Mouse (Mus musculus): ENCODE measurements at regions not wholly inside any gene's neighbourhood (a gene's known extent, or its start where the extent isn't known, plus 50 kb on each side); places are given as distances from the start of the nearest gene placed in this dataset.

DNA sequence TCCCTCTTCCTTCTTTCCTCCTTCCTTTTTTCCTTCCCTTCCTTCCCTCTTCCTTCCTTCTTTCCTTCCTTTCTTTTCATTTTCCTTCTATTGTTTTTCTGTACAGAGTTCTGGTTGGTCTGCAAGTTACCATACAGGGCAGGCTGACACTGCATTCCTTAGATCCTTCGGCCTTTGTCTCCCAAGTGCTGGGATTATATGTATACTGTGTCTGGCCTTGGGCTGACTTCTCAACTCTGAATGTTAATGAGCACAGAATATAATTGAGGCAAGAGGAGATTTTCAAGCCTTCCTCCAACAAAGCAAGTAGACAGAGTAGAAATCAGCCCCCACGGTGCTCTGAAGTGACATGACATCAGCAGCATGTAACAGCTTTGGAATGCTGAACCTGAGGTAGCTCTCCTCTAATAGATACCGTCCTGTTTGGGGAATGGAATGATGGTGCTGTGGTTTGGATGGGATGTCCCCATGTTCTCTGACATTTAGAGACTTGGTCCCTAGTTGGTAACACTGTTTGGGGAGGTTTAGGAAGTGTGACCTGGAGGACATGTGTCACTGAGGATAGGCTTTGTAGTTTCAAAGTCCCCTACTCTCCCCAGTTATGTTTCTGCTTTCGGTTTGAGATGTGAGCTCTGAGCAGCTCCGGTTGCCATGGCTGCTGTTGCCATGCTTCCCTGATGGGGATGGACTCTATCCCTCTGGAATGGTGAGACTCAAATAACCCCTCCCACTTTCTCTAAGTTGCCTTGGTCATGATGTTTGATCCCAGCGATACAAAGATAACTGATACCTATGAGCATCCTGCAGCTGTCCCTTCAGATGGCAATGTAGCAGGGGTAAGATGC, 178.1 kb downstream of the Dact1 start:
- H3K4me1 ChIP-seq (replicated peaks; ENCODE audit: low read depth, low read length), result peaks cover 7% of the 10 kb centered on the region
- H3K4me3 ChIP-seq (replicated peaks; ENCODE audit: low read length), result no peak overlapping the region
- no peaks in the 10 kb centered on the region for H3K36me3 ChIP-seq (ENCODE audit: insufficient read depth, low read length)
- TF ChIP-seq CTCF (conservative IDR thresholded peaks at IDR 0.05; ENCODE audit: low read length) (no peak), POU5F1 (IDR thresholded peaks at IDR 0.05; ENCODE audit: borderline replicate concordance, low read length) (no peak), NANOG (IDR thresholded peaks at IDR 0.05; ENCODE audit: borderline replicate concordance, low read length) (no peak)
- peaks cover 5% of the 10 kb centered on the region; the same call in 1 of the 2 replicates for H3K27me3 ChIP-seq (ENCODE audit: insufficient read depth, low read length)
- no peaks in the 10 kb centered on the region for H3K9me3 ChIP-seq (ENCODE audit: low read length)

DNA sequence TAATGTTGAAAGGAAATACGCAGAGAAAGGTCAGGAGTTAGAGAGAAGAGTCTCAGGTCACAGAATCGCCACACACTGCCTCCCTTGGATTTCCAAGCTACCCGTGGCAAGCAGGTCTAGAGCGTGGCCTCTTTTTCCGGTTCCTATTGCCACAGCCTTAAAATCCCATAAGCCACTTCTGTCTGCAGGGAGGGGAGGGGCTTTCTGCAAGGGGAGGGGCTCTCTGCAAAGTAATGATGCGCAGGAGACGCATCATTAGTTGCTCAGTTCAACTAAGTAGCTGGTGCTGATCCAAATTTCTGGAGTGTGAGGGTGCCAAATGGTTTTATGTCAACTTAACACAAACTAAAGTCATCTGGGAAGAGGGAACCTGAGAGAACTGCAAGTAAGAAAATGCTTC, 179.6 kb downstream of the Dact1 start:
- H3K4me1 ChIP-seq (replicated peaks; ENCODE audit: low read depth, low read length), result peaks cover 5% of the 10 kb centered on the region; the same call in 1 of the 2 replicates
- no peaks in the 10 kb centered on the region for H3K9me3 ChIP-seq (ENCODE audit: low read length)
- peaks cover 5% of the 10 kb centered on the region; the same call in 1 of the 2 replicates for H3K27me3 ChIP-seq (ENCODE audit: insufficient read depth, low read length)
- no peaks in the 10 kb centered on the region for H3K36me3 ChIP-seq (ENCODE audit: insufficient read depth, low read length)
- H3K4me3 ChIP-seq (replicated peaks; ENCODE audit: low read length), result no peak overlapping the region
- TF ChIP-seq CTCF (conservative IDR thresholded peaks at IDR 0.05; ENCODE audit: low read length), result no peak
- no peak for TF ChIP-seq POU5F1 (IDR thresholded peaks at IDR 0.05; ENCODE audit: borderline replicate concordance, low read length)
- TF ChIP-seq NANOG (IDR thresholded peaks at IDR 0.05; ENCODE audit: borderline replicate concordance, low read length), result no peak

DNA sequence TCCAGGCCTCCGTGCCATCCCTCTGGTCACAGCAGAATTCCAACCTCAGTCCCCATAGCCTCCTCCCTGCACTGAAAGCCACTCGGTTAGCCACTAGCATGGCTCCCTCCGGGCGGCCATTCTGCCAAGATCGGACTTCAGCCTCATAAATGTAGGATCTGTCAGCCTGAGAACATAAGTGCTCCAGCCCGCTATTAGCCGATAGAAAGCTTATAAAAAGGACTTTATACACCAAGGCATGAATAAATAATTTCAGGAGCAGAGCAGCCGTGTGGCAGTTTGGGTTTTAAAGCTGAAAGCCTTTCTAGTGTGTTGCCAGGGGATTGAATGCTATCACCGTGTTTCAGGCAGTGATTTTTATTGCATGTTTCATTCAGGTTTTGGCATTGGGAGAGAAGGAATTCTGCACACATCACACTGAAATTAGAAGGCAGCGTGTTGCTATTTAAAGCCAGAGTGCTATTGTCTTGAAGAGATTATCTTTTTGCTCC, 185.2 kb downstream of the Dact1 start:
- H3K4me3 ChIP-seq (replicated peaks; ENCODE audit: low read length), result no peak overlapping the region
- peaks cover 3% of the 10 kb centered on the region for H3K4me1 ChIP-seq (replicated peaks; ENCODE audit: low read depth, low read length)
- no peaks in the 10 kb centered on the region for H3K27me3 ChIP-seq (ENCODE audit: insufficient read depth, low read length)
- TF ChIP-seq NANOG (IDR thresholded peaks at IDR 0.05; ENCODE audit: borderline replicate concordance, low read length) (no peak), CTCF (conservative IDR thresholded peaks at IDR 0.05; ENCODE audit: low read length) (no peak), POU5F1 (IDR thresholded peaks at IDR 0.05; ENCODE audit: borderline replicate concordance, low read length) (no peak)
- H3K9me3 ChIP-seq (ENCODE audit: low read length), result no peaks in the 10 kb centered on the region
- H3K36me3 ChIP-seq (ENCODE audit: insufficient read depth, low read length), result no peaks in the 10 kb centered on the region

DNA sequence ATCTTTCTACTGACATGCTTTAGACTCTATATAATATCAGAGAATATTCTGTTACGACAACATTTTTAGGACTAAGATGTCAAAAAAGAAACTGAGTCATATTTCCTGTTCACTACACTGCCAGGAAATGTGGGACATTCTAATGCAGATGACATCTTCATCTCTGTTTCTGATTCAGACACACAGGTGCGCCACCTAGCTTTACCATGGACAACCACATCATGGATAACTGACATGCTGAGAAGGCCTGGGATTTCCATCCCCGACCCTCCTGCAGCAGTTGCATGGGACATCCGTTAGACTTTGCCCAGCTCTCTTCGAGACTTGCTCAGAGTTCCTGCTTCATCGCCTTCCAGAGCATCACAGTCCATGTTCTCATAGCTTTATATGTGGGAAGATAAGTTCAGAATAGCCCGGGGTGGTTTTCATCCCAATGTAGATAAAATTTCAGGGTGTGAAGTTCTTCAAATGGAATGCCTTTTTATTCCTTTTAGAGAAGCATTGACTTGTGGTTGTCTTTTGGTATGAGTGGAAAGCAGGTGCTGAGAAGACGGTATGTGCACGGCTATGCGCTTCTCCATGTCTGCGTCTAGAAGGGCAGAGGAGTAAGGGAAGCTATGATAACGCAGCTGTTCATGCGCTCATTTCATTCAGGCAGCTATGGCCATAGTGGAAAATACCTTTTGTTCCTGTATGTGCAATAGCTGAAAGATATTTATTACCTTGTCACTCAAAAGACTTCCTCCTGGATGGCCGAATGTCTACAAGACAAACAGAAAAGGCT, 188.8 kb downstream of the Dact1 start:
- Histone ChIP-seq H3K9me3 (ENCODE audit: low read length) (no peaks in the 10 kb centered on the region), H3K27me3 (ENCODE audit: insufficient read depth, low read length) (no peaks in the 10 kb centered on the region), H3K4me1 (replicated peaks; ENCODE audit: low read depth, low read length) (peaks cover 3% of the 10 kb centered on the region), H3K36me3 (ENCODE audit: insufficient read depth, low read length) (no peaks in the 10 kb centered on the region), H3K4me3 (replicated peaks; ENCODE audit: low read length) (no peak overlapping the region)
- TF ChIP-seq CTCF (conservative IDR thresholded peaks at IDR 0.05; ENCODE audit: low read length) (peak; percentile 26; the same call in 1 of the 2 replicates), NANOG (IDR thresholded peaks at IDR 0.05; ENCODE audit: borderline replicate concordance, low read length) (no peak)

DNA sequence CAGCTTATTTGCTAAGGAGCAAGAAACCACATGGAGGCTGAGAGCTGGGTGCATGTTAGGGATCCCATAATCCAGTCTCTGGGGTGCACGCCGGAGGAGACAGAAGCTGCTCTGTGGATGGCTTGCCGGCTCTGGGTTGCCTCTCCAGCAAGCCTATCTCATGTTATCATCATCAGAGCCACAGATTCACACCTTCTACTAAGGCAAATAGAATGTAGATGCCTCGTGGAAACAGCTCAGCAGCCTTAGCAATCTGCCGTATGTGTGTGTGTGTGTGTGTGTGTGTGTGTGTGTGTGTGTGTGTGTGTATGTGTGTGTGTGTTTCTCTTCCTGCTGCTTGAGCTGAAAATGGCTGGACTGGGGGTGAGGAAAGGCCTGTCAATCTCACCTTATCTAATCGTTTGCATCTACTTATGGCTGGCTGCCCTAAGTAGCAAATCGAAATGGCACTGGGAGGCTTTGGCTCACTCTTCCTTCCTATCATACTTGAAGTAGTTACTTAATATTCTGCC, 191.7 kb downstream of the Dact1 start:
- H3K27me3 ChIP-seq (ENCODE audit: insufficient read depth, low read length), result no peaks in the 10 kb centered on the region
- H3K4me3 ChIP-seq (replicated peaks; ENCODE audit: low read length), result no peak overlapping the region
- TF ChIP-seq NANOG (IDR thresholded peaks at IDR 0.05; ENCODE audit: borderline replicate concordance, low read length), result no peak
- TF ChIP-seq POU5F1 (IDR thresholded peaks at IDR 0.05; ENCODE audit: borderline replicate concordance, low read length), result no peak
- TF ChIP-seq CTCF (conservative IDR thresholded peaks at IDR 0.05; ENCODE audit: low read length), result no peak
- no peaks in the 10 kb centered on the region for H3K9me3 ChIP-seq (ENCODE audit: low read length)
- H3K4me1 ChIP-seq (replicated peaks; ENCODE audit: low read depth, low read length), result no peaks in the 10 kb centered on the region
- H3K36me3 ChIP-seq (ENCODE audit: insufficient read depth, low read length), result no peaks in the 10 kb centered on the region

DNA sequence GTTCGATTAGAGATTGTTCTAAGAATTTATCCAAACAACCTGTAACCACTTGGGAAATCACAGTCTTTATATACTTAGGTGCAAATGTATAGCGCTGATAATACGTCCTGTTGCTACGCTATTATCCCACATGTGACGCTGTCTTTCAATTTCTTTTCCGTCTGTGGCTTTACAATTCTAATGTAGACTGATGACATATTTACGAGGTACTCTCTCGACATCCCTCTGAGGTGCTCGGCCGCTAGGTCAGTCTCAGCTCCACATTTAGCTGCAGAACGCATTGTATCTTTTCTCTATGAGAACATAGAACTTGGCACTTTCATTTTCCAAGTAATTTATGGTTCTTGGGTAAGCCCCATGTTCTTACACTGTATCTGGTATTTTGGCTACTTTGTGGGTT, 193.6 kb downstream of the Dact1 start:
- H3K4me1 ChIP-seq (replicated peaks; ENCODE audit: low read depth, low read length), result peaks cover 1% of the 10 kb centered on the region; the same call in 1 of the 2 replicates
- H3K9me3 ChIP-seq (ENCODE audit: low read length), result no peaks in the 10 kb centered on the region
- TF ChIP-seq CTCF (conservative IDR thresholded peaks at IDR 0.05; ENCODE audit: low read length), result no peak
- no peak for TF ChIP-seq NANOG (IDR thresholded peaks at IDR 0.05; ENCODE audit: borderline replicate concordance, low read length)
- TF ChIP-seq POU5F1 (IDR thresholded peaks at IDR 0.05; ENCODE audit: borderline replicate concordance, low read length), result no peak
- H3K27me3 ChIP-seq (ENCODE audit: insufficient read depth, low read length), result no peaks in the 10 kb centered on the region
- no peak overlapping the region for H3K4me3 ChIP-seq (replicated peaks; ENCODE audit: low read length)
- no peaks in the 10 kb centered on the region for H3K36me3 ChIP-seq (ENCODE audit: insufficient read depth, low read length)

DNA sequence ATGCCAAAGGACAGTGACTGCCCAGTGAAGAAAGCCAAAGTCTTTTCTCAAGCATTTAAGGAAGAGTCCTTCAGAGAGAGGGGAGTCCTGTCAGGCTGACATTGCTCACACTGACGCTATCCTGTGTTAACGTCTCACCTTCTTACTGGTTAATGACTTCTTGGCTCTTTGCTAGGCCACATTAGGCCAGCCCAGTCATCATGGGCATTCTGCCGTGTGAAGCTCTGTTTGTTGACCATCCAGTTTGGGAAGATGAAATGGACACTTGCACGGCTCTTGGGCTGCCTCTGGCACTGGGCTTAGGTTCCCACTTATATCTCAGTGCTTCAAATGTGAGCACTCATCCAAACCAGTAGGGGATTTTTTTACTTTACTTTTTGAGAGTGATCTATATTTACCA, 196.5 kb downstream of the Dact1 start:
- H3K9me3 ChIP-seq (ENCODE audit: low read length), result peaks cover 9% of the 10 kb centered on the region
- H3K4me1 ChIP-seq (replicated peaks; ENCODE audit: low read depth, low read length), result peaks cover 12% of the 10 kb centered on the region
- peaks cover 6% of the 10 kb centered on the region; the same call in 1 of the 2 replicates for H3K27me3 ChIP-seq (ENCODE audit: insufficient read depth, low read length)
- H3K36me3 ChIP-seq (ENCODE audit: insufficient read depth, low read length), result no peaks in the 10 kb centered on the region
- TF ChIP-seq NANOG (IDR thresholded peaks at IDR 0.05; ENCODE audit: borderline replicate concordance, low read length), result no peak
- TF ChIP-seq POU5F1 (IDR thresholded peaks at IDR 0.05; ENCODE audit: borderline replicate concordance, low read length), result no peak
- no peak for TF ChIP-seq CTCF (conservative IDR thresholded peaks at IDR 0.05; ENCODE audit: low read length)
- H3K4me3 ChIP-seq (replicated peaks; ENCODE audit: low read length), result no peak overlapping the region

DNA sequence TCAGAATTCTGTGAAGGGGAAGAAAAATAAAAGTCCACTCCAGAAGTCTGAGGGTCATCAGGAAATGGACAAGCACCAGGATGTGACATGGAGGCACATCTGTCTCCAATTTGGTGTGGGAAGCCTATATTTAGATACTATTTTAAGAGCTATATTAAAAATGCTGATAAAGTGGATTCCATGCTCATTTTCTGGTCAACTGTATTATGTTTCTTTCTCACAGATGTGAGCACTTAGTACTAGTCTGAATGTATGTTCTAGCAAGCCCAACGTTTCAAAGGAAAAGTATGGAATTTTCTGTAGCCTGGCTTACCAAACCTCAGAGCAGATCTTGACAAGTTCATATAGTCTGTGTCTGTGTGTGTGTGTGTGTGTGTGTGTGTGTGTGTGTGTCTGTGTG, 197.0 kb downstream of the Dact1 start:
- no peaks in the 10 kb centered on the region for H3K36me3 ChIP-seq (ENCODE audit: insufficient read depth, low read length)
- peaks cover 7% of the 10 kb centered on the region; the same call in 1 of the 2 replicates for H3K27me3 ChIP-seq (ENCODE audit: insufficient read depth, low read length)
- peaks cover 12% of the 10 kb centered on the region for H3K4me1 ChIP-seq (replicated peaks; ENCODE audit: low read depth, low read length)
- no peak for TF ChIP-seq CTCF (conservative IDR thresholded peaks at IDR 0.05; ENCODE audit: low read length)
- H3K4me3 ChIP-seq (replicated peaks; ENCODE audit: low read length), result no peak overlapping the region
- H3K9me3 ChIP-seq (ENCODE audit: low read length), result peaks cover 11% of the 10 kb centered on the region
